Mouse (Mus musculus) neural tube, embryonic 11.5 days (tissue): ENCODE results near the gene Ildr1. TPM values are rescaled to one million over a fixed set of nuclear protein-coding genes. Genes with fewer than 3 reads are reported as not detected.

Source experiments
- ATAC-seq: fragments of 200-750 bp; cut with Nextera tagmentation; 2 replicates; pipeline ENCODE4 v1.8.0; 2017; ENCODE audit warnings: moderate number of reproducible peaks, mild to moderate bottlenecking, moderate TSS enrichment, moderate library complexity; ENCODE audit not compliant: insufficient read depth, low FRiP score, low TSS enrichment
- DNase-seq: peaks from one replicate; pipeline ENCODE4 v3.0.0-alpha.2; 2015; ENCODE audit warnings: low spot score
- H3K27ac ChIP-seq: fragments of 300-500 bp; sonication (generic); 2 replicates; pipeline ENCODE4 v1.5.1; 2014; ENCODE audit warnings: low read depth, mild to moderate bottlenecking, low read length
- H3K27me3 ChIP-seq: fragments of 300-500 bp; sonication (generic); 2 replicates; pipeline ENCODE4 v1.6.1; 2014; ENCODE audit warnings: mild to moderate bottlenecking, low read length, mixed read lengths; ENCODE audit not compliant: control insufficient read depth, insufficient read depth
- H3K36me3 ChIP-seq: fragments of 300-500 bp; sonication (generic); 2 replicates; pipeline ENCODE4 v1.6.1; 2014; ENCODE audit warnings: mild to moderate bottlenecking, low read length, moderate library complexity, mixed read lengths; ENCODE audit not compliant: control insufficient read depth, insufficient read depth
- H3K4me1 ChIP-seq: fragments of 300-500 bp; sonication (generic); 2 replicates; pipeline ENCODE4 v1.6.1; 2014; ENCODE audit warnings: low read length, mixed read lengths; ENCODE audit not compliant: control insufficient read depth, insufficient read depth
- H3K4me2 ChIP-seq: fragments of 300-500 bp; sonication (generic); 2 replicates; pipeline ENCODE4 v1.6.1; 2014; ENCODE audit warnings: low read depth, mild to moderate bottlenecking, moderate library complexity
- H3K4me3 ChIP-seq: fragments of 300-500 bp; sonication (generic); 2 replicates; pipeline ENCODE4 v1.5.1; 2014; ENCODE audit warnings: low read depth, low read length
- H3K9ac ChIP-seq: fragments of 300-500 bp; sonication (generic); 2 replicates; pipeline ENCODE4 v1.6.1; 2014; ENCODE audit warnings: mild to moderate bottlenecking, low read length
- H3K9me3 ChIP-seq: fragments of 300-500 bp; sonication (generic); 2 replicates; pipeline ENCODE4 v1.6.1; 2016; ENCODE audit warnings: low read length; ENCODE audit not compliant: control insufficient read depth
- WGBS: fragments of 180-500 bp; shearing (Covaris S2); extraction: QIAGEN DNeasy Blood & Tissue Kit; methylation state at CpG from one replicate; pipeline ENCODE4 v1.1.7; 2014; 5-methylcytosine and 5-hydroxymethylcytosine counted together
- polyA plus RNA-seq: library from polyadenylated mRNA; unstranded; fragments of >200 nt; fragmentation: Nextera tagmentation; extraction: Ambion mirVana; gene quantifications from 2 replicates; pipeline ENCODE4 v1.2.1, GENCODE M21; 2014

The Ildr1 gene
- polyA plus RNA-seq: 0.11 TPM in 1 of 2 replicates, not detected in the other

DNA sequence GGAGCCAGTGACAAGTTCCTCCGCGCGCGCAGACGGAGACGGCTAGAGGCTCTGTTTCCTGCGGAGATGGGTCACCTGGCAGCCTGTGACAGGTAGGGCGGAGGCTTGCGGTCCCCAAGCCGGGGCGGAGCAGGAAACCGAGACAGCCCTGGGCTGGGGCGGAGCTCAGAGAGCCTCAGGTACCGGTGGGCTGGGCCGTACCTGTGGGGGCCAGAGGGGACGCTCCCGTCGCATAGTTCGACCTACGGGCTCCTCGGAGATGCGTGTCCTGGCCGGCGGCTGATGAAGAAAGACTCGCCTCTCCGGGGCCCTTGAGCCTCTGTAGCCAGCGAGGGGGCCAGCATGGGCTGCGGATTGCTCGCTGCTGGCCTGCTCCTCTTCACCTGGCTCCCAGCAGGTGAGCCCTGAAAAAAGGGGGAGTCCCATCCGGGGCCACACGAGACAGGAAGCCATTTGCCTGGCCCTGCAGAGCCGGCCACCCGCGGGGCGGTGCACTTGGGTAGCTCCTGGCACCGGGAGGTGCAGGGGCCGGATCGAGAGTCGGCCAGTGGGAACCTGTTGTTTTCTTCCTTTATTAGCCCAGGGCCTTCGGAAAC, at the start of gene Ildr1:
Gene Ildr1, plus strand, starts transcription at position 161 of the 596 bp plus-strand sequence.
- 2% methylated on average over 38 of the region's 40 CpGs for WGBS
- no peaks in the 10 kb centered on the region for H3K9me3 ChIP-seq
- peaks cover 14% of the 10 kb centered on the region for H3K27me3 ChIP-seq
- H3K27ac ChIP-seq: no peak within 1 kb of the TSS
- 0 out of 2 replicates have a peak, but pooled peaks cover 3% of the 10 kb centered on the region for H3K4me1 ChIP-seq
- ATAC-seq: 0 out of 2 replicates have a peak, but pooled peaks have one; percentile 20
- H3K9ac ChIP-seq: peak within 1 kb of the TSS; percentile 22; the same call in 1 of the 2 replicates
- no peak for DNase-seq
- peak within 1 kb of the TSS; percentile 63 for H3K4me2 ChIP-seq
- peak within 1 kb of the TSS; percentile 32 for H3K4me3 ChIP-seq
- no peaks in the 10 kb centered on the region for H3K36me3 ChIP-seq

DNA sequence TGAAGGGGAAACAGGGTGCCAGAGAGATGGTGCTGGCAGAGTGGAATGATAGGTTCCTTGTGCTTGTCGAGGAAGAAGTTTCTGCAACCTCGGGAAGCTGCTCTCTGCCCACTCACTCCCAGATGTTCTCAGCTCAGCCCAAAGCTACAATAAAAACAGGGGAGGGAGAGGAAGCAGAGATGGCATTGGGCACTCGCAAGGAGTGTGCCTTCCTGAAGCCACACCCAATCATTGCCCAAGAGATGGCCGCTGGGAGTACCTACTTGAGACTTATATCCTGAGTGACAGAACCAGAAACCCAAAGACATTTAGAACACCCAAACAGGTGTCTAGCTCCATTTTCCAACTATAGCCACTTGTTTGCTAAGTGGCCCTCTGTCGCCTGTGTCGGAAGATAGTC, 48.7 kb upstream of the Ildr1 start:
- DNase-seq: no peak
- H3K27ac ChIP-seq: no peak overlapping the region
- no peak overlapping the region for H3K4me2 ChIP-seq
- H3K4me1 ChIP-seq: no peaks in the 10 kb centered on the region
- ATAC-seq: no peak
- no peaks in the 10 kb centered on the region for H3K36me3 ChIP-seq
- no peaks in the 10 kb centered on the region for H3K9me3 ChIP-seq
- WGBS: 91% methylated on average over 6 of the region's 6 CpGs
- no peaks in the 10 kb centered on the region for H3K27me3 ChIP-seq
- no peak overlapping the region for H3K9ac ChIP-seq
- H3K4me3 ChIP-seq: no peak overlapping the region

DNA sequence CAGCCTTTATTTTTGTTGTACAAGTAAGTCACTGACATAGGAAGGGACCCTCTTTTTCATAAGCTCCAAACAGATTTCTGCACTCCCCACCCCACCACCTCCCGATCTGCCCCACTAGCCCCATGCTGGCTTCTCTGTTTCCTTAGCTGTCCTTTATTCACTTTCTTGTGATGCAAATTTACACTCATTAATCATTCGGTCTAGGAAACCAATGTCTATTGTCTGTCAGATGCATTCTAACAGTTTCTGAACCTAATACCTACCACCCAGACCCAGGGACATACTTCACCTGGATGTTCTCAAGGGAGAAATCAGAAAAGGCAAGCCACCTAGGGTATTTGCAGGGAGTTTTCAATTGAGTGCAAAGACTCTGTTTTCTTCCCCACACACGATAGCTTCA, 44.5 kb upstream of the Ildr1 start:
- no peak overlapping the region for H3K4me2 ChIP-seq
- no peak for DNase-seq
- no peak for ATAC-seq
- H3K9me3 ChIP-seq: no peaks in the 10 kb centered on the region
- H3K4me1 ChIP-seq: no peaks in the 10 kb centered on the region
- 26% methylated on average over 3 of the region's 3 CpGs for WGBS
- no peak overlapping the region for H3K27ac ChIP-seq
- H3K4me3 ChIP-seq: no peak overlapping the region
- H3K9ac ChIP-seq: no peak overlapping the region
- no peaks in the 10 kb centered on the region for H3K36me3 ChIP-seq
- no peaks in the 10 kb centered on the region for H3K27me3 ChIP-seq

DNA sequence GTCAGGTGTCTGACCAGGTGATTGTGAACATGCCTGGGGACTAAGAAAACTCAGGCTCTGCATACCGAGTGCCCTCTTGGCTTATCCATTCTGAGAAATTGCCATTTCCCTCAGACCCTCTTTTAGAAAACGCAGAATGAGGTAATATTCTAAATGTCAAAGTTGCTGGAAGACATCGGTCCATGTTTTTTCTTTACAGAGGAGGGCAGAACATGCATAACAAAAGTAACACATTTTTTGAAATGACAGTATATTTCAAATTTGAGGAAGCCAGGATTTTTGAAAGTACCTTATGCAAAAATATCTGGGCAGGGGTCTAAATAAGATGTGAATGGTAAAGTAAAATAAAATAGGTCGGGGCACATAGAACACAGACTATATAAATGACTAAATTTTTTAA, 43.3 kb upstream of the Ildr1 start:
- no peak for ATAC-seq
- H3K9me3 ChIP-seq: no peaks in the 10 kb centered on the region
- DNase-seq: no peak
- H3K9ac ChIP-seq: no peak overlapping the region
- no peak overlapping the region for H3K4me2 ChIP-seq
- H3K27me3 ChIP-seq: no peaks in the 10 kb centered on the region
- H3K27ac ChIP-seq: no peak overlapping the region
- no peaks in the 10 kb centered on the region for H3K4me1 ChIP-seq
- H3K4me3 ChIP-seq: no peak overlapping the region
- WGBS: 91% methylated on average over 4 of the region's 4 CpGs
- no peaks in the 10 kb centered on the region for H3K36me3 ChIP-seq

GRCm38 (mm10) chr16:36651174-36651766, 42.5 kb upstream of the Ildr1 start:
- Histone ChIP-seq H3K36me3 (no peaks in the 10 kb centered on the region), H3K9ac (no peak overlapping the region), H3K9me3 (no peaks in the 10 kb centered on the region), H3K4me2 (no peak overlapping the region), H3K4me1 (no peaks in the 10 kb centered on the region), H3K27ac (no peak overlapping the region), H3K4me3 (no peak overlapping the region), H3K27me3 (no peaks in the 10 kb centered on the region)
- DNase-seq: no peak
- ATAC-seq: no peak
- WGBS: 68% methylated on average over 6 of the region's 6 CpGs

- ATAC-seq (no peak), DNase-seq (no peak)
- Histone ChIP-seq H3K36me3 (no peaks in the 10 kb centered on the region), H3K4me1 (no peaks in the 10 kb centered on the region), H3K4me2 (no peak overlapping the region), H3K4me3 (no peak overlapping the region), H3K9ac (no peak overlapping the region), H3K27ac (no peak overlapping the region), H3K9me3 (peaks cover 3% of the 10 kb centered on the region; the same call in 1 of the 2 replicates), H3K27me3 (no peaks in the 10 kb centered on the region)
- 96% methylated on average over 1 of the region's 1 CpGs for WGBS
Measured at GRCm38 (mm10) chr16:36655199-36655598, 38.6 kb upstream of the Ildr1 start.

DNA sequence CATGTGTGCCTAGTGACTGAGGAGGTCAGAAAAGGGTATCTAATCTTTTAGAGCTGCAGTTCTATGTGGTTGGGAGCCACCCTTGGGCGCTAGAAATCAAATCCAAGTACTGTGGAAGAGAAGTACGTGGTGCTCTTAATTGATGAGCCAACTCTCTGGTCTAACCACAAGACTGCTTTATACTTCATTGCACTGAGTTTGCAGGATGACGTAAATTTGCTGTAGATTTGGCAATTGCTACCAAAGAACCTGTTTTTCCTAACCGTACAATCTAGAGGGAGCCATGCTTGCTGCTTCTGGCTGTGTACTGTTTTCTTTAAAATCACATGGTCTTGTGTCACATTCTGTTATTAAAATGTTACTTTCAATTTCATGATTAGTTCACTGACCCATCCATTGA, 37.9 kb upstream of the Ildr1 start:
- 93% methylated on average over 4 of the region's 4 CpGs for WGBS

DNA sequence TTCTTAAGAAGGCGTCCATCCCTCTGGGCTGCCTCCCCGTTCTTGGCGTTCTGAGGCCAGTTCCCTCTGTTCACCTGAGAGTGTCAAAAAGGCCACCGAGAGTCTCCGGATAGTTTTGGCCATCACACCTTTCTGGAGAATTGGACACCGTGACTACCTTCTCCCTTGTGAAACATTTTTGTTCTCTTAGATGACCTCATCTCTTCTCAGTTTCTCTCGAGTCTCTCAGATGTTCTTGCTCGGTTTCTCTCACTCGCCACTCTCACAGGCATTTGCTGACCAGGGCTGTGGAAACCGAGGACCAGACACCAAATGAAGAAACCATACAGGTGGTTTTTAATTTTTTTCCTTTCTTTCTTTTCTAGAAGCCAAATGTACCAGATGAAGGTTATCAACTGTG, 32.4 kb upstream of the Ildr1 start:
- 83% methylated on average over 10 of the region's 10 CpGs for WGBS
- no peak for ATAC-seq
- no peak for DNase-seq
- H3K9me3 ChIP-seq: peaks cover 3% of the 10 kb centered on the region; the same call in 1 of the 2 replicates
- H3K27ac ChIP-seq: no peak overlapping the region
- no peaks in the 10 kb centered on the region for H3K4me1 ChIP-seq
- no peak overlapping the region for H3K4me2 ChIP-seq
- H3K27me3 ChIP-seq: no peaks in the 10 kb centered on the region
- no peak overlapping the region for H3K9ac ChIP-seq
- no peaks in the 10 kb centered on the region for H3K36me3 ChIP-seq
- no peak overlapping the region for H3K4me3 ChIP-seq

More for the DNA sequence above, 37.9 kb upstream of the Ildr1 start:
- no peaks in the 10 kb centered on the region for H3K4me1 ChIP-seq
- no peak overlapping the region for H3K4me2 ChIP-seq
- H3K9ac ChIP-seq: no peak overlapping the region
- H3K27ac ChIP-seq: no peak overlapping the region
- H3K36me3 ChIP-seq: no peaks in the 10 kb centered on the region
- no peak for DNase-seq
- H3K4me3 ChIP-seq: no peak overlapping the region
- peaks cover 3% of the 10 kb centered on the region; the same call in 1 of the 2 replicates for H3K9me3 ChIP-seq
- ATAC-seq: no peak
- no peaks in the 10 kb centered on the region for H3K27me3 ChIP-seq

- no peak for DNase-seq
Measured at GRCm38 (mm10) chr16:36663484-36663883, 30.3 kb upstream of the Ildr1 start.

More at GRCm38 (mm10) chr16:36663484-36663883, 30.3 kb upstream of the Ildr1 start:
- ATAC-seq: no peak
- H3K27ac ChIP-seq: no peak overlapping the region
- no peak overlapping the region for H3K4me2 ChIP-seq
- 92% methylated on average over 5 of the region's 5 CpGs for WGBS
- no peaks in the 10 kb centered on the region for H3K9me3 ChIP-seq
- no peaks in the 10 kb centered on the region for H3K27me3 ChIP-seq
- no peaks in the 10 kb centered on the region for H3K4me1 ChIP-seq
- no peak overlapping the region for H3K9ac ChIP-seq
- H3K36me3 ChIP-seq: no peaks in the 10 kb centered on the region
- no peak overlapping the region for H3K4me3 ChIP-seq
